Mouse (Mus musculus): Measurements from ENCODE around the gene Unc5c. TPM values are rescaled to one million over a fixed set of nuclear protein-coding genes. Genes with fewer than 3 reads are reported as not detected.

Unc5c gene
- polyA plus RNA-seq, 1 experiment from 2014 or later, result 5.8 TPM

DNA sequence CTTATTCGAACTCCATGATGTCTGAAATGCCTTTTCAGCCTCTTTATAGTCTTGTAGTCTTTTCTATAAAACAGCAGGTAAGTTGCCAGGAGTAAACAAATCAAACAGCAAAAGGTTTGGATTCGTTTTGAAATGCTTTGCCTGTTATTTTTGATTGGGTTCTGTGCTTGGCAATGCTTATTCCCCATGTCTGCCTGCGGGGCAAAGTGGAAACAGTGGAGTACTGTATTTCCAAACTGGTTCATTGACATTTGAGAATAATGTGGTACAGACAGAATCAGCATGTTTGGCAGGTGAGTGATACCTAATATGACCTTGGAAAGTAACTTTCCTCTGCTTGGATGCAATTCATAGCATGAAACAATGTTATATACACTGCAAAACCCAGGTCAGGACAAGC, 292.2 kb downstream of the Unc5c start:
- no peak for DNase-seq (ENCODE audit: low spot score)
- H3K27ac ChIP-seq (replicated peaks), result no peak overlapping the region
- no peak overlapping the region for H3K4me3 ChIP-seq
- WGBS, result 85% methylated on average over 3 of the region's 3 CpGs
- H3K36me3 ChIP-seq, result no peaks in the 10 kb centered on the region
- H3K9me3 ChIP-seq (replicated peaks), result no peaks in the 10 kb centered on the region
- H3K4me1 ChIP-seq, result no peaks in the 10 kb centered on the region
- no peaks in the 10 kb centered on the region for H3K27me3 ChIP-seq (ENCODE audit: low read depth, poor library complexity, severe bottlenecking)

DNA sequence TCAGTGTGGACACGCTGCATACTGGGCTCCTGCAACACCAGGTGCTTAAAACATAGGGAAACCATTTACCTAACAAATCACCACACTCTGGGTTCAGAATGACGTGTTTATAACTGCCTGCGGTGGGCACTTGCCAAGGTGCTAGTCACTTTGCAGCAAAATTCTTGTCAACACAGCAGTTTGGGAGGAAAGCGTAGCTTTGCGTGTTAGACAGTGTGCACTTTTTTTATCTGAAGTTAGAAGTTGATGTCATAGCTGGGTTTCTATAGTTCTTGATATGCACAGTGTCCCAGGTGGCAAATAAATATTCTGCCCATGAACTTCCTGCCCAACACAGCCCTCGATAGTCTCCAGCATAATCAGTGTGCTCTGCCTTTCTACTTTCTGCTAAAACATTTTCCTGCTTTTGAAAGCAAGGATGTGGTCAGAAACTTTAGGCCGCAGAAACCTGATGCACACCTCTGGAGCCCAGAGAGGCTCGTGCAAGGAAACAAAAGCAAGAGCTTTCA, 313.4 kb downstream of the Unc5c start:
- Histone ChIP-seq H3K27me3 (ENCODE audit: low read depth, poor library complexity, severe bottlenecking) (no peaks in the 10 kb centered on the region), H3K36me3 (no peaks in the 10 kb centered on the region), H3K9me3 (replicated peaks) (no peaks in the 10 kb centered on the region), H3K4me3 (no peak overlapping the region), H3K4me1 (no peaks in the 10 kb centered on the region), H3K27ac (replicated peaks) (no peak overlapping the region)
- WGBS, result 88% methylated on average over 8 of the region's 8 CpGs
- DNase-seq (ENCODE audit: low spot score), result no peak

GRCm38 (mm10) chr3:141779186-141779585, 314.2 kb downstream of the Unc5c start:
- no peak overlapping the region for H3K27ac ChIP-seq (replicated peaks)
- no peak for DNase-seq (ENCODE audit: low spot score)
- H3K27me3 ChIP-seq (ENCODE audit: low read depth, poor library complexity, severe bottlenecking), result no peaks in the 10 kb centered on the region
- H3K4me3 ChIP-seq, result no peak overlapping the region
- 80% methylated on average over 3 of the region's 3 CpGs for WGBS
- no peaks in the 10 kb centered on the region for H3K36me3 ChIP-seq
- H3K4me1 ChIP-seq, result no peaks in the 10 kb centered on the region
- H3K9me3 ChIP-seq (replicated peaks), result no peaks in the 10 kb centered on the region

- Histone ChIP-seq H3K9me3 (replicated peaks) (no peaks in the 10 kb centered on the region), H3K36me3 (no peaks in the 10 kb centered on the region), H3K27ac (replicated peaks) (no peak overlapping the region), H3K27me3 (ENCODE audit: low read depth, poor library complexity, severe bottlenecking) (no peaks in the 10 kb centered on the region), H3K4me1 (peaks cover 5% of the 10 kb centered on the region; the same call in 1 of the 2 replicates), H3K4me3 (no peak overlapping the region)
- 82% methylated on average over 4 of the region's 4 CpGs for WGBS
- no peak for DNase-seq (ENCODE audit: low spot score)
Measured at GRCm38 (mm10) chr3:141782553-141782952, 317.5 kb downstream of the Unc5c start.

GRCm38 (mm10) chr3:141791026-141791780, 326.2 kb downstream of the Unc5c start:
- WGBS, result 93% methylated on average over 8 of the region's 8 CpGs
- no peaks in the 10 kb centered on the region for H3K9me3 ChIP-seq (replicated peaks)
- no peak overlapping the region for H3K4me3 ChIP-seq

DNA sequence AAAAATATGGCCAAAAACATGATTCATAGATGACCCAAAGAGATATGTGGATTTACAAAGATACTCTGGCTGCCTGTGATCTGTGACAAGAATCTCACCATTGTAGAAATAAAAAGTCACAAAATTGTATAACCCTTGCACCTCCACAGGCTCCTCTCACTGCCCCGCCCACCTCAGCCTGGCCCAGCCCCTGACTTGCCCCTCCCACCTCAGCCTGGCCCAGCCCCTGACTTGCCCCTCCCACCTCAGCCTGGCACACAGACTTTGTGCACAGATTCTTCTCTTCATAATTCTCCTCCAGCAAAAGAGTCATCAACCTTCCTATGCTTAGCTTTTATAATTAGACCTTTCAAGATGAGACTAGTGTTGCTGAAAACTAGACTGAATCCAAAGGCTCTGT, 327.1 kb downstream of the Unc5c start:
- WGBS, result 76% methylated on average over 1 of the region's 1 CpGs
- Histone ChIP-seq H3K27ac (replicated peaks) (no peak overlapping the region), H3K4me1 (peaks cover 2% of the 10 kb centered on the region; the same call in 1 of the 2 replicates), H3K27me3 (ENCODE audit: low read depth, poor library complexity, severe bottlenecking) (no peaks in the 10 kb centered on the region), H3K4me3 (no peak overlapping the region), H3K9me3 (replicated peaks) (no peaks in the 10 kb centered on the region), H3K36me3 (no peaks in the 10 kb centered on the region)
- no peak for DNase-seq (ENCODE audit: low spot score)

More at GRCm38 (mm10) chr3:141791026-141791780, 326.2 kb downstream of the Unc5c start:
- Histone ChIP-seq H3K27ac (replicated peaks) (no peak overlapping the region), H3K27me3 (ENCODE audit: low read depth, poor library complexity, severe bottlenecking) (no peaks in the 10 kb centered on the region), H3K36me3 (no peaks in the 10 kb centered on the region), H3K4me1 (peaks cover 5% of the 10 kb centered on the region; the same call in 1 of the 2 replicates)
- DNase-seq (ENCODE audit: low spot score), result no peak

- Histone ChIP-seq H3K9me3 (replicated peaks) (no peaks in the 10 kb centered on the region), H3K27ac (replicated peaks) (no peak overlapping the region), H3K27me3 (ENCODE audit: low read depth, poor library complexity, severe bottlenecking) (no peaks in the 10 kb centered on the region), H3K4me3 (no peak overlapping the region), H3K36me3 (no peaks in the 10 kb centered on the region), H3K4me1 (0 out of 2 replicates have a peak, but pooled peaks cover 3% of the 10 kb centered on the region)
- 85% methylated on average over 2 of the region's 2 CpGs for WGBS
- DNase-seq (ENCODE audit: low spot score), result no peak
Measured at GRCm38 (mm10) chr3:141793755-141794154, 328.7 kb downstream of the Unc5c start.

GRCm38 (mm10) chr3:141794371-141794770, 329.4 kb downstream of the Unc5c start:
- DNase-seq (ENCODE audit: low spot score), result no peak
- Histone ChIP-seq H3K9me3 (replicated peaks) (no peaks in the 10 kb centered on the region), H3K36me3 (no peaks in the 10 kb centered on the region), H3K27me3 (ENCODE audit: low read depth, poor library complexity, severe bottlenecking) (no peaks in the 10 kb centered on the region), H3K27ac (replicated peaks) (no peak overlapping the region), H3K4me1 (0 out of 2 replicates have a peak, but pooled peaks cover 3% of the 10 kb centered on the region), H3K4me3 (no peak overlapping the region)
- 94% methylated on average over 3 of the region's 3 CpGs for WGBS

DNA sequence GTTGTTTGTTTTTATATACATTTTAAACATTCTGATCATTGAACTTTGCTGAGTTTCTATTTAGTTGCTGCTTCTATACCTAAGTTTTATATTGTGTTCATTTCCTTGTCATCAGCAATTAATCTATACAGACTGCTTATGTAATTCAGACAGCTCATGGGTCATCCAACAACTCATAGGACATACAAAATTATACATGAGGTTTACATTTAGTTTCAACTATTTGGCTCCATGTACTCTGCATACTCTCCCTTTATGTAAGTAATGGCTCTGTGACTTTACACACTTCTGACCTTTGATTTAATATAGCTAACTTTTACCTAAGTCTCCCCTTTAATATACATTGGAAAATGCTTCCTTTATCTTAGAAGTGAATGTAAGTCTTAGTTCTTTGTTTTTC, 332.4 kb downstream of the Unc5c start:
- H3K4me3 ChIP-seq, result no peak overlapping the region
- H3K27me3 ChIP-seq (ENCODE audit: low read depth, poor library complexity, severe bottlenecking), result no peaks in the 10 kb centered on the region
- no peak overlapping the region for H3K27ac ChIP-seq (replicated peaks)
- H3K4me1 ChIP-seq, result 0 out of 2 replicates have a peak, but pooled peaks cover 3% of the 10 kb centered on the region
- H3K9me3 ChIP-seq (replicated peaks), result no peaks in the 10 kb centered on the region
- peaks cover 3% of the 10 kb centered on the region; the same call in 1 of the 2 replicates for H3K36me3 ChIP-seq
- no peak for DNase-seq (ENCODE audit: low spot score)

GRCm38 (mm10) chr3:141797789-141798188, 332.8 kb downstream of the Unc5c start:
- Histone ChIP-seq H3K27me3 (ENCODE audit: low read depth, poor library complexity, severe bottlenecking) (no peaks in the 10 kb centered on the region), H3K4me1 (0 out of 2 replicates have a peak, but pooled peaks cover 3% of the 10 kb centered on the region), H3K27ac (replicated peaks) (no peak overlapping the region), H3K4me3 (no peak overlapping the region), H3K9me3 (replicated peaks) (no peaks in the 10 kb centered on the region), H3K36me3 (peaks cover 3% of the 10 kb centered on the region; the same call in 1 of the 2 replicates)
- no peak for DNase-seq (ENCODE audit: low spot score)
- 74% methylated on average over 1 of the region's 1 CpGs for WGBS

DNA sequence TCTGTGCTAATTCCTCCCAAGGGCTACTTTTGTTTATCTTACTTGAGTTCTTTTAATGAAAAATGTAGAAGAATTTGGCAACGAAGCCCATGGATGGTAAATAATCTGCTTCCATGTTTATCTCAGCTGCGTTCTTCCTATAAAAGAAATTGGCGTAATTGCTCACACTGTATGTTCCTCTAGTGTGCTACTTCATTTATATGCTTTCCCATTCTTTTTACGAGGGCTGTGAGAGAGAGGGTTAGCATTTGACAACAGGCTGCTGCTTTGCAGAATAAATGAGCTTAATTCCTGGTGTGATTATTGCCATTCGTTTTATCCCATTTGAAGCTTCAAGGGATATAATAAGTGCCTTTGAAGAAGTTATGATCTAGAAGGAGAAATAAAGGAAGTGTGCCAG, 339.1 kb downstream of the Unc5c start:
- Histone ChIP-seq H3K27me3 (ENCODE audit: low read depth, poor library complexity, severe bottlenecking) (no peaks in the 10 kb centered on the region), H3K4me3 (no peak overlapping the region), H3K4me1 (no peaks in the 10 kb centered on the region), H3K27ac (replicated peaks) (no peak overlapping the region), H3K36me3 (peaks cover 3% of the 10 kb centered on the region; the same call in 1 of the 2 replicates), H3K9me3 (replicated peaks) (no peaks in the 10 kb centered on the region)
- no peak for DNase-seq (ENCODE audit: low spot score)
- 88% methylated on average over 5 of the region's 5 CpGs for WGBS

DNA sequence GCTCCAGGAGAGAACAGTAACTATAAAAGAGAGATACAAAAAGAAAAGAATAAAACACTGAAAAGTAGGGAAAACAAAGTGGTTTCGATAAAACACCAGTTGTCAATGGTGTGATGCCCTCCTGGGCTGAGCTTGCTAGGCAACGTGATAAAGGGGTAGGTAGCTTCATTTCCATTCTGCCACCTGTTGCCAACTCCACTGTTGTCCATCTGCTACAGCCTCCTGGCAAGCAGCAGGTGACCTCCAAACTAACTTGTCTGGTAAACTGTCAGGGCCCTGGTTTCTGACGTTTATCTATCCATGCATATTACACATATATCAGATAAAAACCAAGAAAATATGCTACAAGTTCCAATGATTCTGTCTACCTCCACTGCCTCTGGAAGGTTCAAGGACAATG, 344.6 kb downstream of the Unc5c start:
- 92% methylated on average over 3 of the region's 3 CpGs for WGBS
- Histone ChIP-seq H3K36me3 (no peaks in the 10 kb centered on the region), H3K27ac (replicated peaks) (no peak overlapping the region), H3K4me3 (no peak overlapping the region), H3K4me1 (peaks cover 13% of the 10 kb centered on the region), H3K27me3 (ENCODE audit: low read depth, poor library complexity, severe bottlenecking) (no peaks in the 10 kb centered on the region), H3K9me3 (replicated peaks) (no peaks in the 10 kb centered on the region)
- no peak for DNase-seq (ENCODE audit: low spot score)

DNA sequence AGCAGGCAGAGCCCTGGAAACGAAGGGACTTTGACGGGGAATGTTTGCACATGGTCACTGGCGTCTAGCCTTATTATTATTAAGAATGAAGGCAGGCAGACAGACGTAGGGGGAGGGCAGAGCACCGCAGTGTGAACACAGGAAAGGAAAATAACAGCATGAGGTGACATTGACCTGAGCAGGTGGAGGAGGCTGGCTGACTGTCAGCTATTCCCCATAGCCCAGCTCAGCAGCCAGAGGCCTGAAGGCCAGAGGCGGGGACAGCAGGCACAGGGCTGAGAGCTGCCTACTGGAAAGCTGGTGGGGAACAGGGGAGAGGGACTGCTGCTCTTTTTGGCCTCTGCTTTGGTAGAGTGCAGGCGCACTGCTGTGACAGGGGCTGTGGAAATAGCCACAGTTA, 345.9 kb downstream of the Unc5c start:
- DNase-seq (ENCODE audit: low spot score), result peak; percentile 14
- 52% methylated on average over 7 of the region's 7 CpGs for WGBS
- H3K9me3 ChIP-seq (replicated peaks), result no peaks in the 10 kb centered on the region
- no peak overlapping the region for H3K4me3 ChIP-seq
- no peaks in the 10 kb centered on the region for H3K36me3 ChIP-seq
- peaks cover 18% of the 10 kb centered on the region for H3K4me1 ChIP-seq
- peak overlapping the region; percentile 59; the same call in 1 of the 2 replicates for H3K27ac ChIP-seq (replicated peaks)
- H3K27me3 ChIP-seq (ENCODE audit: low read depth, poor library complexity, severe bottlenecking), result no peaks in the 10 kb centered on the region
